Mouse (Mus musculus): Measurements from ENCODE around the gene H2-DMb1.
"Not testable (repeated sequence)": the region's sequence is repeated elsewhere in the genome, so short reads cannot be mapped to it uniquely, and the experiment has no call there.

Gene H2-DMb1

GRCm38 (mm10) chr17:34143033-34143432 lies 9.8 kb upstream of the H2-DMb1 start, which contains the start of gene H2-DMb2:
Gene H2-DMb2, plus strand, starts transcription at chr17:34143307.
- no peak for ATAC-seq (ENCODE audit: low TSS enrichment)

- no peak for ATAC-seq (ENCODE audit: low TSS enrichment)
These were observed 9.4 kb upstream of the H2-DMb1 start for GRCm38 (mm10) chr17:34143461-34143860.

GRCm38 (mm10) chr17:34144221-34144620 lies 8.7 kb upstream of the H2-DMb1 start:
- ATAC-seq (ENCODE audit: low TSS enrichment): not testable (repeated sequence)

- ATAC-seq (ENCODE audit: low TSS enrichment): no peak
These were observed 7.9 kb upstream of the H2-DMb1 start for GRCm38 (mm10) chr17:34144960-34145371.

- no peak for ATAC-seq (ENCODE audit: low TSS enrichment)
These were observed 2.7 kb downstream of the H2-DMb1 start for GRCm38 (mm10) chr17:34155534-34155933.

- ATAC-seq (ENCODE audit: low TSS enrichment): no peak
These were observed 11.5 kb downstream of the H2-DMb1 start for GRCm38 (mm10) chr17:34164202-34164895.

- no peak for ATAC-seq (ENCODE audit: low TSS enrichment)
These were observed 12.3 kb downstream of the H2-DMb1 start for GRCm38 (mm10) chr17:34165033-34165730.

GRCm38 (mm10) chr17:34169279-34169678 lies 16.4 kb downstream of the H2-DMb1 start:
- no peak for ATAC-seq (ENCODE audit: low TSS enrichment)

GRCm38 (mm10) chr17:34170487-34170876 lies 17.6 kb downstream of the H2-DMb1 start:
- ATAC-seq (ENCODE audit: low TSS enrichment): no peak

GRCm38 (mm10) chr17:34170877-34171498 lies 18.1 kb downstream of the H2-DMb1 start:
- ATAC-seq (ENCODE audit: low TSS enrichment): no peak; the same call in 1 of the 2 replicates

GRCm38 (mm10) chr17:34172528-34172927 lies 19.7 kb downstream of the H2-DMb1 start:
- ATAC-seq (ENCODE audit: low TSS enrichment): no peak

GRCm38 (mm10) chr17:34174075-34174474 lies 21.2 kb downstream of the H2-DMb1 start:
- ATAC-seq (ENCODE audit: low TSS enrichment): no peak

GRCm38 (mm10) chr17:34177179-34177578 lies 24.3 kb downstream of the H2-DMb1 start:
- ATAC-seq (ENCODE audit: low TSS enrichment): no peak

- no peak for ATAC-seq (ENCODE audit: low TSS enrichment)
These were observed 26.1 kb downstream of the H2-DMb1 start for GRCm38 (mm10) chr17:34179019-34179418.

GRCm38 (mm10) chr17:34179913-34180859 lies 27.3 kb downstream of the H2-DMb1 start:
- no peak for ATAC-seq (ENCODE audit: low TSS enrichment)

- no peak for ATAC-seq (ENCODE audit: low TSS enrichment)
These were observed 30.8 kb downstream of the H2-DMb1 start for GRCm38 (mm10) chr17:34183564-34184219.

GRCm38 (mm10) chr17:34185526-34185925 lies 32.7 kb downstream of the H2-DMb1 start:
- ATAC-seq (ENCODE audit: low TSS enrichment): no peak

- peak; percentile 18; the same call in 1 of the 2 replicates for ATAC-seq (ENCODE audit: low TSS enrichment)
These were observed 34.0 kb downstream of the H2-DMb1 start for GRCm38 (mm10) chr17:34186885-34187260.

GRCm38 (mm10) chr17:34187261-34187916 lies 34.5 kb downstream of the H2-DMb1 start, which contains the start of the genes Tap1 and Psmb9:
Gene Tap1, plus strand, starts transcription at chr17:34187553.
Gene Psmb9, minus strand, starts transcription at chr17:34187764.
- peak; percentile 93 for ATAC-seq (ENCODE audit: low TSS enrichment)

GRCm38 (mm10) chr17:34188010-34188409 lies 35.1 kb downstream of the H2-DMb1 start:
- no peak; the same call in 1 of the 2 replicates for ATAC-seq (ENCODE audit: low TSS enrichment)

All from frontal cortex, adult (tissue).